Mouse (Mus musculus) lung, postnatal 36 days (tissue): ENCODE measurements around the gene Ndufc1.
"Not testable (repeated sequence)": the region's sequence is repeated elsewhere in the genome, so short reads cannot be mapped to it uniquely, and the experiment has no call there.

Experiments used
- DNase-seq: peaks from one replicate; pipeline ENCODE4 v3.0.0; 2022; ENCODE audit warnings: mixed read lengths

Gene Ndufc1

DNA sequence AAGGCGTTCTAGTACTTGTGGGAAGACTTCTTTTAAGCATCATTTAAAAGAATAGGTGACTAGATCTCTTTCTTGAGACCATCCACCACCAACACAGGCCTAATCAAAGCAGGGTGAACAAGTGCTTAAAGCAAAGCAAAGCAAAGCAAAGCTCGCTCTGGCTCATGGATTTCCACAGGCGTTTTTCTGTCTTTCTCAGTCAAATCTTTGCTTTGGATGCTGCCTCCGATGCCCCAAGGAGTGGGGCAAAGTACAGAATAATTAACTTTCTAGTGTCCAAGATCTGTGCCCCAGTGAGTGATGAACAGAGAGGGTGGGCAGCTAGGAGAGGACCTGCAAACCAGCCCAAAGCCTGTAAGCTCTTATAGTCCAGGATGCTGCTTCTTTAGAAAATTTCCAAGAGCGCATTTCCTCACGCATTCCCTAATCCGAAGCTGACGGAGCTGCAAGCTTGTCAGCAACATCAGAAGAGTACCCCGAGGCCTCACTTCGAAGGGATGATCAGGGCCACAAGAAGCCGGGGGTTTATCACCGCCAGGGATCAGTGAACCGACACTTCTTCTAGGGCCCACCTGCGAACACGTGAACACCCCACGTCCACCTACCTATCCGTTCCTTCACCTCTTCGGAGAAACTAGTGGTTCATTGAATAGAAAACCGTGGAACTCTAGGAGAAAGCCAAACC lies 13.2 kb downstream of the Ndufc1 start:
- no peak for DNase-seq

GRCm38 (mm10) chr3:51394881-51395280 lies 13.9 kb downstream of the Ndufc1 start:
- no peak for DNase-seq

DNA sequence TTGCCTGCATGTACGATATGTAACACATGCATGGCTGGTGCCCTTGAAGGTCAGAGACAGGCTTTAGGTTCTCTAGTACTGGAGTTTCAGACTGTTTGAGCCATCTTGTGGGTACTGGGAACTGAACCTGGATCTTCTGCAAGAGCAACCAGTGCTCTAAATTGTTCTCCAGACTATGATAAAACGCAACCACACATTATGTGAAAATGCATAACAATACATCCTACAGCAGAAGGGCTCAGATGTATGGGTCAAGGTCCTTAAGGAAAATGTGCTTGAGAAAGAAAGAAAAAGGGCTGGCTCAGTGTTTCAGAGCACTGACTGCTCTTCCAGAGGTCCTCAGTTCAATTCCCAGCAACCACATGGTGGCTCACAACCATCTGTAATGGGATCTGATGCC lies 15.1 kb downstream of the Ndufc1 start:
- DNase-seq = no peak

DNA sequence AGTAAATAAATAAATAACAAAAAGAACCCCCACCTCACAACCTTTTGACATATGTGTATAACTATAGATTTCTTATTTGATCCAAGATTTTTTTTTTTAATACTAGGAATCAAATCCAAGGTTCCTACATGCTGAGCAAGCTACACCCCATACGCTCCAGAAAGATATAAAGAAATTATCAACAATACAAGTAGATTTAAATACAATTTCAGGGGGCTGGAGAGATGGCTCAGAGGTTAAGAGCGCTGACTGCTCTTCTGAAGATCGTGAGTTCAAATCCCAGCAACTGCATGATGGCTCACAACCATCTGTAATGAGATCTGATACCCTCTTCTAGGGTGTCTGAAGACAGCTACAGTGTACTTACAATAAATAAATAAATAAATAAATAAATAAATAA lies 15.8 kb downstream of the Ndufc1 start:
- DNase-seq = not testable (repeated sequence)

DNA sequence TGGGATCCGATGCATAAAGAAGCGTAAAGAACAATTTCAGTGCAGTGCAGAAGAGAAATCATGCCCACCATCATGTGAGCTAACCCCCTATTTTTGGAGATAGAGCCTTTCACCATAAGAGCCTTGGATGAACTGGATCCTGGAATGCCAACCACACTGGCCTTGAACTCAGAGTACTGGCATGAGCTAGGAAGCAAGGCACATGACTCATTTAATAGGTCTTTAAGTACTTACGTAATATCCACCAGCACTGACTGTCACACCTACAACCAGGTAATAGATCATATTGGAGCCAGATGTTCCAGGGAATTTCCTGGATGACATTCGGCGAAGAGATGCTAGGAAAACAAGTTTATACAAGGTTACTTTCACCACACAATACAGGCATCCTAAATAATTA lies 17.2 kb downstream of the Ndufc1 start:
- no peak for DNase-seq

- DNase-seq = no peak
Measured at GRCm38 (mm10) chr3:51391095-51391494, 17.7 kb downstream of the Ndufc1 start.

DNA sequence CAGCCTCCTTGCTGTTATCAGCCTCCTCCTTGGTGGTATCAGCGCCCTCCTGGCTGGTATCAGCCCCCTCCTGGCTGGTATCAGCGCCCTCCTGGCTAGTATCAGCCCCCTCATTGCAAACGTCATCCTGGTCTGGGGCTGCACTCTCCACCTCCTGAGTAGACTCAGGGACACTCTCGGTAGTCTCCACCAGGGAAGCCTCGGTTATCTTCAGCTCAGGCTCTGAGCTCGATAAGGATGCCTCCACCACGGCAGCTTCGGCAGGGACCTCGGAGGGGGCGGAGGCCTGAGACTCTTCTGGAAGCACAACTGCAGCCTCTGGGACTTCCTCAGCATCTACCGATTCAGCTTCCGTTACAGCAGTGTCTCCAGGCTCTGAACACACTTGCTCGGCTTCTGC lies 19.9 kb downstream of the Ndufc1 start:
- DNase-seq = no peak

GRCm38 (mm10) chr3:51387868-51388381 lies 20.9 kb downstream of the Ndufc1 start:
- no peak for DNase-seq

DNA sequence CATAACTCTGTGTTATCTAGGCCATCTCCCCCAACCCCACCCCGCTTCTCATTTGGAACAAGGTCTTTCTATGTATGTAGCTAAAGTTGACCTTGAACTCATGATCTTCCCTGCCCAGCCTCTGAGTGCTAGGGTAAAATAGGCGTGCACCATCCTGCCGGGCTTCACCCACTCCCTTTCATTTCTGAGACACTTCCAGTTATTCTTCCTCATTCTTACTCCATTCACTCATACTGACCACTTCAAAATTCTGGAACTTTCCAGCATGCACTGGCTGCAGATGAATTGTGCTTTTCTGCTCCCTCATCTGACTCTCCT lies 21.7 kb downstream of the Ndufc1 start:
- DNase-seq = no peak

DNA sequence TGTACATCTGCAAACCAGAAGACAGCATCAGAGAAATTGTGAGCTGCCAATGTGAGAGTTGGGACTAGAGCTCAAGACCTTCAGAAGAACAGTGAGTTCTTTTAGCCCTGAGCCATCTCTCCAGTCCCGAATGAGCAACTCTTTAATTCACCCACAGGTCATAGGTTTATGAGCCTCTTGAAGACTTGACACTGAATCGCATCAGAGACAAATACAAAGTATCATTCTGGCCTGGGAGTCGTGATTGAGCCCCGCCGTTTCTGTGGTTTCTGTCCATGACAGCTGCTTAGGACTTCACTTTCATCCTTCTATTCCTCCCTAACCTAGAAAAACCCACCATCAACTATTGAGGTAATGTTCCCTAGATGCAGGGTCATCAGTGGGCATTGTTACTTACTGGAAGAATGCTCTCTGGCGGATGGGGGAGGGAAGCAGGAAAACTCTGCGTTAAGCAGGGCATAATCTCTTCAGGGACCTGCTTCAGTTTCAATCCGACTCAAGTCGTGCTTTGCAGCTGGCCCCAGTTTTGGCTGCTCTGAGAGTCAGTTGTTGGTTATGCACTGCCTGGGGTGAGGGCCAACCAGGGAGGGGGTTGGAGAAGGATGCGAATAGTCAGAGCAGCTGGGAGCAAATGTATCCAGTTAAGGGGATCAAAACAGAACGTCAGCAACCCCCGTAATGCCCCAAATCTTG lies 22.2 kb downstream of the Ndufc1 start:
- no peak for DNase-seq

DNA sequence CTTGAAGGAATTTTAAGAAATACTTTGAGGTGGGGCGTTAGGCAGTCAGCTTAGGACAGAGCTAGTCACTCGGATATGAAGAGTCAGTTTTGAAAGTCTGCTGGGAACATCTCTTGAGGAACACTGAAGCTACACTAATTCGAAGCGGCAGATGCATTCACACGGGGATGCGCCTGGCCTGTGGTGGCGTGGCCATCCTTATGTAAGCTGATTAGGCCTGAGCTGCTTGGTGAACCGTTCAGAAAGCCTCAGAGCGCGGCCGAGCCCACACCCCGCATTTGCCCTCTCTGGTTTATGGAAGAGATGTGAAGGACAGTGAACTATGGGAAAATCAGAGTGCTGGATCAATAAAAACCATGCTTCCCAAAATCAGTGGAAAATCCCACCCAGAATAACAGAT lies 25.4 kb downstream of the Ndufc1 start:
- DNase-seq = no peak

GRCm38 (mm10) chr3:51380660-51381014 lies 28.2 kb downstream of the Ndufc1 start:
- no peak for DNase-seq

DNA sequence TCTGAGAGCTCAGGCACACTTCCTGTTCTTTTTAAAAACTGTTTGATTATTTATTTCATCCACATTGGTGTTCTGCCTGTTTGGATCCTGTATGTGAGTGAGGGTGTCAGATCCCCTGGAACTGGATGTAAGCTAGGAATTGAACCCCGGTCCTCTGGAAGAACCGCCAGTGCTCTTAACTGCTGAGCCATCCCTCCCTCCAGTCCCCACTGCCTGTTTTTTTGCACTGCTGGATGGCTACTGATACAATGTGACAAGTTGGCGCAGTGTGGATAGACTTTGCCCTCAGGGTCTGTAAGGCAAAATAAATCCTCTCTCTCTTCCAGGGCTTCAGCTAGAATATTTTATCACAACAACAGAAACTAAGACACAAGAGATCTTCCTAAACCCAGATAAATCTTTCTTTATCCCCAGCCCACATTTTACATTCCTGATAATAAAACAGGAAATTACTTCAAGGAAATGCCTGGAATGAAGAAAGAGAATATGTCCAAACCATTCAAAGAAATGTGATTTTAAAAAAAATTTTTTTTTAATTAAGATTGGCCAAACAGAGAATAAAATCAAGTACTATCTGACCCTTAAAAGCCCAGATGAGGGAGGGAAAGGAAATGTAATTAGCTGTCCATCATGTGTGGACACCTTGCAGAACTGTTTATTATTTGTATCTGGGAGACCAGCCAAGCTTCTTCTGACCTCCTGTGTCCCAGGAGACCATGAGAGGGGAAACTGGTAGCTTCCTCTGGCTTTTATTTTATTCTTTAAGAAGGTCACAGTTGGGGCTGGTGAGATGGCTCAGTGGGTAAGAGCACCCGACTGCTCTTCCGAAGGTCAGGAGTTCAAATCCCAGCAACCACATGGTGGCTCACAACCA lies 28.8 kb downstream of the Ndufc1 start:
- DNase-seq = peak; percentile 58

DNA sequence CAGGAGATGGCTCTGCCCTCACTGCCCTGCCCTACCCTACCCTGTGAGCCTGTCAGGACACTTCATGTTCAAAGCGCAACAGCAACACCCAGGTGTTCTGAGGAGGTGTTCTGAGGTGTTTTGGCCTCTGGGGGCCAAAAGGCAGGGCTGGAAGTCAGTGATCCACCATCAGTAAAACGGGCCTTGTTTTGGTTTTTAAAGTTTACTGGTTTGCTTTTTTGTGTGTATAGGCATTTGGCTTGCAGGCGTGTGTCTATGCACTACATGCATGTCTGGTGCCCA lies 30.2 kb downstream of the Ndufc1 start:
- no peak for DNase-seq

GRCm38 (mm10) chr3:51377878-51378664 lies 30.7 kb downstream of the Ndufc1 start:
- peak; percentile 80 for DNase-seq

GRCm38 (mm10) chr3:51375307-51376265 lies 33.2 kb downstream of the Ndufc1 start:
- peak; percentile 87 for DNase-seq

DNA sequence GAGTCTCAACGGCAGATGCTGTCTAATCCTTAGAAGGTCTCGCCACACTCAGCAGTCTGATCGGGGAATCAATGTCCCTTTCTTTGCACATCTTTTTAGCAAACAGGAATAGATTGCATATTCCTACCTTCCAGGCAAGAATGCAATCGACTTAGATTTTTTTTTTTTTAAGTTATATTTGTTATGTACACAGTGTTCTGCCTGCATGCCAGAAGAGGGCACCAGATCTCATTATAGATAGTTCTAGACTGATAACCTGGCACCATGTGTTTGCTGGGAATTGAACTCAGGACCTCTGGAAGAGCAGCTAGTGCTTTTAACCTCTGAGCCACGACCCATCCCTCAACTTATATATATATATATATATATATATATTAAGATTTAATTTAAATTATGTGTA lies 35.2 kb downstream of the Ndufc1 start:
- DNase-seq = no peak

DNA sequence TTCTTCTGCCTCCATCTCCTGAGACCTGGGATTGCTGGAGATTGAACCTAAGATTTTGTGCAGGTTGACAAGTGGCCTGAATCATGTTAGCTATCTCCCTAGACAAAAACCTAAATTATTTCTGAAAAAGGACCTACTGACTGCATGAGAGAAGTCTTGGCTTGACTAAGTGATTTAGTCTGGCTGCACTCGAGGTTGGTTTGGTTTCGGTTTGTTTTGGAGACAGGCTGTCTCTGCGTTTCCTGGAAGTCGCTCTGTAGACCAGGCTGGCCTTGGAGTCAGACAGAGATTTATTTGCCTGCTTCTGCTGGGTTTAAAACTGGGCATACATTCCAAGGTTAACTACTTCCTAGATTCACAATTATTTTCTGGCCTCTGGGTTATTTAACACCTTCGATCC lies 35.9 kb downstream of the Ndufc1 start:
- peak; percentile 37 for DNase-seq

- DNase-seq = no peak
Measured at GRCm38 (mm10) chr3:51371826-51372225, 37.0 kb downstream of the Ndufc1 start.

- no peak for DNase-seq
Measured at GRCm38 (mm10) chr3:51368011-51368410, 40.8 kb downstream of the Ndufc1 start.

DNA sequence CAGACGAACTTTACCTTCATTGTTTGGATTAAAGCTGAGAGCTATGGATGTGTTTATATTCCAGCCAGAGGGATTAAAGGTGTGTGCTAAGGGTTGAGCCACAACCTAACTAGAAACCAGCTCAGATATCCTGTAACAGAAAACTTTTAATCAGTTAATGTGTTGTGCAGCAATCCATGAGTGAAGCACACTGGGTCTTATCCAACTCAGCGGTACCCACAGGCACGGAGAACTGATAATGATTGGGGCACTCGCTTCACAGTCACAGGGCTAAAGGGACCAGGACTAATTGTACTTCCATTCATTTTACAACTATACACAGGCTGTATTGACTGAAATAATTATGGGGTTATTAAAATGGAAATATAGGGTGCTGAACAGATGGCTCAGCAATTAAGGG lies 41.9 kb downstream of the Ndufc1 start:
- DNase-seq = no peak

DNA sequence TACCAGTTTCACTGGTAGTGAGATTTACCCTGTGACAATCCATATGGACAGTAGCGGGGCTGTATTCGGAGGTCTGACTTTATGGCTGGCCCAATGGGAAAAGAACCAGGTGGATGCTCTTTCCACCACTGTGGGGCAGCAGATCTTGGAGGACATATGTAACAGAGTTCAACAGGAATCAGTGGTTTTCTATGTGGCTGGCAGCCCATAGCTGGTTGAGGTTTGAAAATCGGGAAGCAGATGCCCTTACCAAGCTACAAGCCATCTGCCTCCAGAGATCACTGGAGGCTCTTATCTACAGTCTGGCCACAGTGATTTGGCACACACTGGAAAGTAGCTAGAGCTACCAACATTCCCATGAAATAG lies 43.3 kb downstream of the Ndufc1 start:
- DNase-seq = no peak
